In the genomic region with DNA sequence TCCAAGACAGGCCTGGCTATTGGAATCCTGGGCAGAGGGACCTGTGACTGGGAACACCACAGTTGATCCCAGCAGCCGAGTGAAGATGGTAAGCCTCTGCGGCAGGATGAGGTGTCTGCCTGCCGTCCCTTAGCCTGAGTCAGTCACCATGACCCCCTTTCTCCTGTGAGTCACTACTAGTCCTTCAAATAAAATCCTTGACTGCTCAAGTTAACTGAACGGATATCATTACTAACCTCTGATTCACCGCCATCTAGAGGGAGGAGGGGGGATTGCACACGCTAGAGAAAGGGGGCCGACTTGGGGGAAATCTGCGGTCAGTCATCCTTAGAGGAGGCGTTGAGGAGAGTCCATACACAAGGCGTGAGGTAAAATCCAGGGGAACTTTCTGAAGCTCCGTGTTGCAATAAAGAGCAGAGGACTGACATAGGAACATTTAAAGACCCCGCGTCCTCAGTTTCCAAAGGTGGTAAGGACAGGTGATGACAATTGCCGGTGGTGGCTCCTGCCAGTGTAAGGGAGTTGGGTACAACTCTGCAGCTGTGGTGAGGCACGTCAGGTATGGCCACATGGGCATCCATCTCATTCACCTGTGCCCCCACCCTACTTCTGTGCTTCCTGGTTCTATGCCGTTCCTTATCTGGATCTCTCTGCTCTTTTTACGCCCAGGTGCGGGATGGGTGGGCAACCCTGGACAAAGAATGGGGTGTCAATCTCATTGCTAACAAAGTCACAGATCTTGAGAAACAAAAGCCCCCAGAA, we compare ENCODE assay signal across 8 mouse cellular contexts. TPM values are rescaled to one million over a fixed set of nuclear protein-coding genes. Genes with fewer than 3 reads are reported as not detected.
DNase-seq lines count a peak whose midpoint lies in the region; ATAC-seq and TF ChIP-seq lines count a peak whose summit lies in the region.

No protein-coding gene starts in this region.

- no peak for TF ChIP-seq POLR2A in kidney, adult 2 months (IDR thresholded peaks at IDR 0.05; ENCODE audit: low read depth, low read length)
- no peak for TF ChIP-seq POLR2A in myocyte (IDR thresholded peaks at IDR 0.05; ENCODE audit: insufficient read length, low read depth)

- WGBS in kidney, adult 2 months: 29% methylated on average over 18 of the region's 18 CpGs
- 36% methylated on average over 18 of the region's 18 CpGs for WGBS in limb, embryonic 12.5 days

- no peaks in the 10 kb centered on the region for H3K79me2 ChIP-seq in myocyte (ENCODE audit: control insufficient read depth, insufficient read depth)

- DNase-seq in A20 (ENCODE audit: low read depth, low spot score) (peak; percentile 61), Patski (ENCODE audit: low read depth, low spot score) (no peak)
- DNase-seq in cerebellum, postnatal 14 days: peak; percentile 81 to 88
- peak; percentile 49 for DNase-seq in gastrocnemius, postnatal 10 days
- DNase-seq in kidney, adult 2 months: peak; percentile 36
- peak; percentile 67 for DNase-seq in thymus, postnatal 14 days

- H3K27me3 ChIP-seq in Patski (no peaks in the 10 kb centered on the region), myocyte (ENCODE audit: control insufficient read depth, insufficient read depth, insufficient read length) (no peaks in the 10 kb centered on the region)
- H3K27me3 ChIP-seq in kidney, adult 2 months (replicated peaks; ENCODE audit: control insufficient read depth, insufficient read depth, low read length): no peaks in the 10 kb centered on the region
- peaks cover 65% of the 10 kb centered on the region for H3K27me3 ChIP-seq in limb, embryonic 12.5 days

- no peaks in the 10 kb centered on the region for H3K36me3 ChIP-seq in kidney, adult 2 months (ENCODE audit: control insufficient read depth, insufficient read depth, low read length)
- no peaks in the 10 kb centered on the region for H3K36me3 ChIP-seq in limb, embryonic 12.5 days
- no peaks in the 10 kb centered on the region for H3K36me3 ChIP-seq in myocyte (ENCODE audit: control insufficient read depth, insufficient read depth)

- no peaks in the 10 kb centered on the region for H3K9me3 ChIP-seq in limb, embryonic 12.5 days

- no peak overlapping the region for H3K9ac ChIP-seq in limb, embryonic 12.5 days (replicated peaks)

- ATAC-seq in Patski: peak; percentile 70
- peak; percentile 16 for ATAC-seq in limb, embryonic 12.5 days (ENCODE audit: insufficient number of reproducible peaks, insufficient read depth, low FRiP score, low TSS enrichment, low read depth)

- H3K4me3 ChIP-seq in kidney, adult 2 months (ENCODE audit: insufficient read depth, low read depth, low read length): no peak overlapping the region
- no peak overlapping the region for H3K4me3 ChIP-seq in limb, embryonic 12.5 days (replicated peaks)
- H3K4me3 ChIP-seq in myocyte: no peak overlapping the region

- H3K4me1 ChIP-seq in kidney, adult 2 months (ENCODE audit: control insufficient read depth, insufficient read depth, low read length): no peaks in the 10 kb centered on the region
- H3K4me1 ChIP-seq in limb, embryonic 12.5 days (replicated peaks): peaks cover 7% of the 10 kb centered on the region; the same call in 1 of the 2 replicates

- H3ac ChIP-seq in myocyte (ENCODE audit: control insufficient read depth, insufficient read length): no peak overlapping the region

- in situ Hi-C loops in Patski (cut with MboI; ENCODE audit: low pct_unique_long_range_greater_than_20kb): loop anchor here (5.0 to 25.0 kb wide), 5 partner anchors 41 to 1361 kb away; partner anchors contain the start of genes Arf5, Fscn3 and Gcc1

- no peak overlapping the region for H3K27ac ChIP-seq in kidney, adult 2 months (ENCODE audit: insufficient read depth, low read depth, low read length)
- no peak overlapping the region for H3K27ac ChIP-seq in limb, embryonic 12.5 days

- POLR2A ChIA-PET in Patski (lab: Charles Lee): no interaction called here

- CTCF ChIA-PET in Patski (lab: Charles Lee): interaction anchor here (0.8 to 3.3 kb wide), 21 partner anchors 10 to 618 kb away, joined by 3 to 15 read pairs (median 3); no protein-coding TSS in a partner anchor

- H3K4me2 ChIP-seq in limb, embryonic 12.5 days: peak overlapping the region; percentile 43; the same call in 1 of the 2 replicates
- peak overlapping the region; percentile 45 for H3K4me2 ChIP-seq in myocyte (ENCODE audit: low read depth)

- TF ChIP-seq CTCF in Patski (IDR thresholded peaks at IDR 0.05): no peak
- peak; percentile 52 for TF ChIP-seq CTCF in kidney, adult 2 months (conservative IDR thresholded peaks at IDR 0.05; ENCODE audit: insufficient read depth, insufficient read length, low read depth, low read length)

TF ChIP-seq in myocyte, 11 proteins besides CTCF, POLR2A, EP300 and RAD21:
- TF ChIP-seq TCF3 (IDR thresholded peaks at IDR 0.05; ENCODE audit: insufficient read length, low read depth): no peak

RNA-seq across cellular contexts. Expression of gene Lep, which starts 36.6 kb away (rescaled TPM):
- 0.05 TPM for polyA plus RNA-seq in Patski (2021)
- 1 to 10 TPM; 1.1 to 2.0 TPM for total RNA-seq in gastrocnemius, postnatal 10 days (2021)
- polyA plus RNA-seq in kidney, adult 2 months (2012; rRNA removed): 1.4 and 2.6 TPM in 2 replicates
- not detected in 2 replicates for polyA plus RNA-seq in limb, embryonic 12.5 days (2016; fragmentation: Nextera tagmentation; extraction: Ambion mirVana)
- not detected for polyA plus RNA-seq in myocyte (2012; fragmentation: generic; extraction: Trizol)
